11 mouse cellular contexts compared by ENCODE assay signal in the genomic region with DNA sequence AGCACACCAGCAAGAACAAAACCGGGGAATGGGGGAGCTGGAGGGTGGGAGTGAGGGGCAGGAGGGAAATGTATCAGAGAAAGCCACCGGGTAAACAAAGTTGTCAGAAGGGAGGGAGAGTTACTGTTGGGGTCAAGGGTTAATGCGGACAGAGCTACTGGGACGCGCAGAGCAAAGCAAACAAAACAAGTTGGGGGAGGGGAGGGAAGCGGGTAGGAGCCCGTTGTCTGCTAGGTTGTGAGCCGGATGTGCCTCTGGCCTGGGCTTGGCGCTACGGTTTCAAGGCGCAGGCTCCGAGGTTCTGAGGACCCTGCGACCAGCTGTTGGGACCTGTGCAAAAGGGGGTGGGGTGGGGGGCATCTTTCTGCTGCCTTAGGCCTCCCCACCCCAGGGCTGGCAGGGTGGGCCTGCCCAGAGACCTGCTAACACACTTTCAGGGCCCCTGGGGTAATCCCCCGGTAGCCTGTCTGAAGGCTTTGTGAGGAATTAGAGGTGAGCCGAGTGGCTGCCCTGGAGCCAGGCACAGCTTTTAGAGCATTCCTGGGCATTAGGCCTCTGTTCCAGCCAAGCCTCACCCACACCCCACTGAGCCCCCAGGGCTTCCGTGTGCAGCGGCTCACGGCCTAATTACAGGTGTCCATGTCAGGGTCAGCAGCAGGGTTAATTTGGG. TPM values are rescaled to one million over a fixed set of nuclear protein-coding genes. Genes with fewer than 3 reads are reported as not detected.
DNase-seq lines count a peak whose midpoint lies in the region; ATAC-seq and TF ChIP-seq lines count a peak whose summit lies in the region.
"Had no signal": no experiment of that assay in that cellular context is flagged by ENCODE, and none has a peak within 500 bp of the region (broad histone marks: within the 10 kb centered on the region; RNA-seq: fewer than 3 reads in every experiment).

No protein-coding gene starts in this region.

- no peak for TF ChIP-seq POLR2A in thymus, adult 2 months (IDR thresholded peaks at IDR 0.05; ENCODE audit: control insufficient read depth, extremely low read depth, insufficient read depth, low read length, poor library complexity)

- TF ChIP-seq CTCF in thymus, adult 2 months (IDR thresholded peaks at IDR 0.05; ENCODE audit: borderline replicate concordance, control insufficient read depth, extremely low read depth, insufficient read depth, low read length, poor library complexity) = no peak

- no peaks in the 10 kb centered on the region for H3K36me3 ChIP-seq in midbrain, embryonic 11.5 days (ENCODE audit: control insufficient read depth, insufficient read depth, low read length)
- H3K36me3 ChIP-seq in midbrain, embryonic 15.5 days (replicated peaks) = no peaks in the 10 kb centered on the region
- H3K36me3 ChIP-seq in hindbrain, embryonic 14.5 days (replicated peaks; ENCODE audit: control insufficient read depth, insufficient read depth) = no peaks in the 10 kb centered on the region
- H3K36me3 ChIP-seq in liver, embryonic 11.5 days (ENCODE audit: control insufficient read depth, insufficient read depth, low read length) = no peaks in the 10 kb centered on the region
- H3K36me3 ChIP-seq in thymus, adult 2 months (ENCODE audit: control insufficient read depth, insufficient read depth, low read length) = no peaks in the 10 kb centered on the region

- WGBS in midbrain, embryonic 11.5 days = 1% methylated on average over 18 of the region's 18 CpGs
- WGBS in midbrain, embryonic 15.5 days = 2% methylated on average over 18 of the region's 18 CpGs
- 3% methylated on average over 18 of the region's 18 CpGs for whole genome bisulfite sequencing in hindbrain, embryonic 14.5 days
- WGBS in liver, embryonic 11.5 days = 7% methylated on average over 18 of the region's 18 CpGs
- 38% methylated on average over 18 of the region's 18 CpGs for WGBS in thymus, adult 2 months

- no peaks in the 10 kb centered on the region for H3K9me3 ChIP-seq in midbrain, embryonic 11.5 days (ENCODE audit: control insufficient read depth, low read length)
- no peaks in the 10 kb centered on the region for H3K9me3 ChIP-seq in midbrain, embryonic 15.5 days
- no peaks in the 10 kb centered on the region for H3K9me3 ChIP-seq in hindbrain, embryonic 14.5 days (ENCODE audit: control insufficient read depth, low read length)
- no peaks in the 10 kb centered on the region for H3K9me3 ChIP-seq in liver, embryonic 11.5 days (ENCODE audit: control insufficient read depth, low read length)

- H3K4me2 ChIP-seq in midbrain, embryonic 11.5 days = peak overlapping the region; percentile 27
- no peak overlapping the region for H3K4me2 ChIP-seq in midbrain, embryonic 15.5 days
- H3K4me2 ChIP-seq in hindbrain, embryonic 14.5 days (replicated peaks) = peak overlapping the region; percentile 4; the same call in 1 of the 2 replicates
- no peak overlapping the region for H3K4me2 ChIP-seq in liver, embryonic 11.5 days

- peaks cover 10% of the 10 kb centered on the region for H3K4me1 ChIP-seq in midbrain, embryonic 11.5 days (ENCODE audit: control insufficient read depth, insufficient read depth, low read length)
- H3K4me1 ChIP-seq in midbrain, embryonic 15.5 days = peaks cover 6% of the 10 kb centered on the region
- H3K4me1 ChIP-seq in hindbrain, embryonic 14.5 days (replicated peaks; ENCODE audit: control insufficient read depth, insufficient read depth, low read length) = no peaks in the 10 kb centered on the region; the same call in 1 of the 2 replicates
- no peaks in the 10 kb centered on the region; the same call in 1 of the 2 replicates for H3K4me1 ChIP-seq in liver, embryonic 11.5 days (replicated peaks; ENCODE audit: control insufficient read depth, insufficient read depth, low read length)
- no peaks in the 10 kb centered on the region for H3K4me1 ChIP-seq in thymus, adult 2 months (replicated peaks; ENCODE audit: control insufficient read depth, insufficient read depth, low read length)

- H3K9ac ChIP-seq in midbrain, embryonic 11.5 days (ENCODE audit: low read length) = peak overlapping the region; percentile 57
- no peak overlapping the region for H3K9ac ChIP-seq in midbrain, embryonic 15.5 days
- no peak overlapping the region; the same call in 1 of the 2 replicates for H3K9ac ChIP-seq in hindbrain, embryonic 14.5 days
- no peak overlapping the region for H3K9ac ChIP-seq in liver, embryonic 11.5 days (ENCODE audit: low read depth, low read length)

- no peak overlapping the region for H3K27ac ChIP-seq in midbrain, embryonic 11.5 days (ENCODE audit: low read depth, low read length)
- H3K27ac ChIP-seq in midbrain, embryonic 15.5 days = no peak overlapping the region
- H3K27ac ChIP-seq in hindbrain, embryonic 14.5 days = no peak overlapping the region
- H3K27ac ChIP-seq in liver, embryonic 11.5 days (ENCODE audit: low read depth, low read length) = peak overlapping the region; percentile 28; the same call in 1 of the 2 replicates
- H3K27ac ChIP-seq in thymus, adult 2 months (ENCODE audit: control insufficient read depth, insufficient read depth, low read length) = no peak overlapping the region

- ATAC-seq in midbrain, embryonic 11.5 days (ENCODE audit: low FRiP score) = peak; percentile 77
- ATAC-seq in midbrain, embryonic 15.5 days (replicated peaks) = no peak
- no peak for ATAC-seq in hindbrain, embryonic 14.5 days (ENCODE audit: low FRiP score)
- ATAC-seq in liver, embryonic 11.5 days (replicated peaks; ENCODE audit: low FRiP score) = peak; percentile 41; the same call in 1 of the 2 replicates
- ATAC-seq in megakaryocyte, adult 5-6 weeks (ENCODE audit: poor library complexity, severe bottlenecking) = no peak
- ATAC-seq: Patski had no signal

- H3K27me3 ChIP-seq in midbrain, embryonic 11.5 days (ENCODE audit: control insufficient read depth, insufficient read depth, low read length) = peaks cover 2% of the 10 kb centered on the region
- H3K27me3 ChIP-seq in midbrain, embryonic 15.5 days (replicated peaks) = peaks cover 4% of the 10 kb centered on the region; the same call in 1 of the 2 replicates
- H3K27me3 ChIP-seq in hindbrain, embryonic 14.5 days (ENCODE audit: control insufficient read depth, insufficient read depth, low read length) = peaks cover 12% of the 10 kb centered on the region
- peaks cover 3% of the 10 kb centered on the region for H3K27me3 ChIP-seq in liver, embryonic 11.5 days (replicated peaks; ENCODE audit: control insufficient read depth, insufficient read depth, low read length)
- H3K27me3 ChIP-seq in thymus, adult 2 months (ENCODE audit: control insufficient read depth, insufficient read depth, low read length) = no peaks in the 10 kb centered on the region

- peak; percentile 95 for DNase-seq in midbrain, embryonic 11.5 days (ENCODE audit: low spot score, missing footprints)
- DNase-seq in hindbrain, embryonic 14.5 days (ENCODE audit: low spot score) = no peak
- peak; percentile 58 for DNase-seq in liver, embryonic 11.5 days (ENCODE audit: low spot score)
- DNase-seq in layer of hippocampus, adult 9-11 months = no peak
- DNase-seq in thymus, adult 2 months = no peak
- DNase-seq: cerebellum, postnatal 14 days had no signal

- H3K4me3 ChIP-seq in midbrain, embryonic 11.5 days (ENCODE audit: low read depth, low read length) = no peak overlapping the region
- no peak overlapping the region for H3K4me3 ChIP-seq in midbrain, embryonic 15.5 days
- H3K4me3 ChIP-seq in hindbrain, embryonic 14.5 days (replicated peaks; ENCODE audit: low read length) = no peak overlapping the region
- H3K4me3 ChIP-seq in liver, embryonic 11.5 days (ENCODE audit: low read depth, low read length) = no peak overlapping the region
- H3K4me3 ChIP-seq in thymus, adult 2 months (ENCODE audit: control insufficient read depth, insufficient read depth, low read length) = no peak overlapping the region

RNA-seq across cellular contexts. Expression of a gene that starts 36.6 kb away (rescaled TPM):
- polyA plus RNA-seq in midbrain, embryonic 11.5 days (2014; fragmentation: Nextera tagmentation; extraction: Ambion mirVana) = 0.27 and 0.32 TPM in 2 replicates
- not detected in 2 replicates for polyA plus RNA-seq in midbrain, embryonic 15.5 days (2015; fragmentation: Nextera tagmentation; extraction: Ambion mirVana)
- 1.7 and 3.4 TPM in 2 replicates for polyA plus RNA-seq in hindbrain, embryonic 14.5 days (2014; fragmentation: Nextera tagmentation; extraction: Ambion mirVana)
- 0.29 and 0.32 TPM in 2 replicates for polyA plus RNA-seq in liver, embryonic 11.5 days (2014; fragmentation: Nextera tagmentation; extraction: Ambion mirVana)
- not detected in 2 replicates for total RNA-seq in megakaryocyte, adult 5-6 weeks (2015)
- total RNA-seq in megakaryocyte, adult 5-6 weeks (2017) = not detected in 2 replicates
- polyA plus RNA-seq in thymus, adult 2 months (2012; rRNA removed) = 0.19 and 0.29 TPM in 2 replicates
- total RNA-seq: hematopoietic stem cell, adult 5-6 weeks; megakaryocyte-erythroid progenitor cell, adult 5-6 weeks had no signal
- polyA plus RNA-seq: Patski had no signal

RNA-seq across cellular contexts. Expression of a gene that starts 38.9 kb away (rescaled TPM):
- polyA plus RNA-seq in midbrain, embryonic 11.5 days (2014; fragmentation: Nextera tagmentation; extraction: Ambion mirVana) = 0.38 and 0.39 TPM in 2 replicates
- 1.3 TPM in 2 replicates for polyA plus RNA-seq in midbrain, embryonic 15.5 days (2015; fragmentation: Nextera tagmentation; extraction: Ambion mirVana)
- 2.5 and 4.9 TPM in 2 replicates for polyA plus RNA-seq in hindbrain, embryonic 14.5 days (2014; fragmentation: Nextera tagmentation; extraction: Ambion mirVana)
- 0.91 and 1.6 TPM in 2 replicates for polyA plus RNA-seq in liver, embryonic 11.5 days (2014; fragmentation: Nextera tagmentation; extraction: Ambion mirVana)
- total RNA-seq in megakaryocyte, adult 5-6 weeks (2015) = 0.23 TPM in 1 of 2 replicates, not detected in the other
- 0.41 TPM in 1 of 2 replicates, not detected in the other for total RNA-seq in megakaryocyte, adult 5-6 weeks (2017)
- 4.6 and 7.9 TPM in 2 replicates for polyA plus RNA-seq in thymus, adult 2 months (2012; rRNA removed)

Comparison
In these comparisons a context has a peak if more than half of its experiments do, and no peak if none do; other contexts are left out.
1. ATAC-seq: peak in midbrain, embryonic 11.5 days (single experiment) and liver, embryonic 11.5 days (single experiment); none in midbrain, embryonic 15.5 days (single experiment), hindbrain, embryonic 14.5 days (single experiment) and megakaryocyte, adult 5-6 weeks (single experiment).
2. H3K4me2 ChIP-seq: peak in midbrain, embryonic 11.5 days (single experiment) and hindbrain, embryonic 14.5 days (single experiment); none in midbrain, embryonic 15.5 days (single experiment) and liver, embryonic 11.5 days (single experiment).
3. DNase-seq: peak in midbrain, embryonic 11.5 days (single experiment) and liver, embryonic 11.5 days (single experiment); none in hindbrain, embryonic 14.5 days (single experiment), layer of hippocampus, adult 9-11 months (single experiment) and thymus, adult 2 months (single experiment).